Mouse (Mus musculus): ENCODE results near the gene Dcbld1.

DNA sequence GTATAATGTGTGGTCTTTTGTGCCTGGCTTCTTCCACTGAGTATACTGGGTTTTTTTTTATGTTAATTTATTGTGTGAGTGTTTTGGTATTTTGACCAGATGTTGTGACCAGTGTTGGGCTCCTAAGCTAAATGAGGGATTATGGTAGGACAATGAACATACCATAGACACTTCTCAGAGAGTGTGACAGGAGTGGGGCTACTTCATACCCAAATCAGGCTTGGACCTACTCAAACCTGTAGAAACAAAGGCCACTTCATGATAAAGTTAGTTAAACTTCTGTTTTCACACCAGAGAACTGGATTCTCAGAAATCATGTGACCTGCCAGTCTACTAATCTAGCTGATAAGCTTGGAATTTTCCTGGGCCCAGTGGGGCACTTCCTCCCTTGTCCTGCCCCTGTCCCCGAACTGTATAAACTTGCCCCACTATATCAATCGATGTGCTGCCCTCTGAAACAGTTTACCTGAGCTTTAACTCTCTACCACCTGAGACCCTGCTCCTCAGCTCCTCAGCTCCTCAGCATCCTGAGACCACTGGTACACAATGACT lies 18.1 kb upstream of the Dcbld1 start:
- TF ChIP-seq CTCF (IDR thresholded peaks at IDR 0.05; ENCODE audit: borderline replicate concordance, control insufficient read depth, extremely low read depth, insufficient read depth, low read length, poor library complexity), result no peak
- TF ChIP-seq POLR2A (IDR thresholded peaks at IDR 0.05; ENCODE audit: control insufficient read depth, extremely low read depth, insufficient read depth, low read length, poor library complexity), result no peak
